Mouse (Mus musculus): ENCODE measurements around the gene Gpatch4.

Gpatch4 gene

GRCm38 (mm10) chr3:88094126-88094525 lies 51.2 kb downstream of the Gpatch4 start:
- DNase-seq (ENCODE audit: low read depth): no peak

GRCm38 (mm10) chr3:88097666-88098065 lies 54.8 kb downstream of the Gpatch4 start:
- DNase-seq (ENCODE audit: low read depth): no peak

- DNase-seq (ENCODE audit: low read depth): no peak
These were observed 57.3 kb downstream of the Gpatch4 start for GRCm38 (mm10) chr3:88100251-88100650.

- DNase-seq (ENCODE audit: low read depth): no peak
These were observed 58.8 kb downstream of the Gpatch4 start for GRCm38 (mm10) chr3:88101736-88102135.

GRCm38 (mm10) chr3:88102196-88102595 lies 59.3 kb downstream of the Gpatch4 start:
- no peak for DNase-seq (ENCODE audit: low read depth)

GRCm38 (mm10) chr3:88102611-88103010 lies 59.7 kb downstream of the Gpatch4 start:
- DNase-seq (ENCODE audit: low read depth): no peak

All from induced T-regulatory cell, adult 2 months (primary cell).